Mouse (Mus musculus) R1 (cell line): ENCODE measurements around the gene Fez1.

Experiments used
- DNase-seq: peaks from one replicate; pipeline ENCODE4 v3.0.0-alpha.2; 2018; ENCODE audit warnings: low read depth, low spot score

Gene Fez1

DNA sequence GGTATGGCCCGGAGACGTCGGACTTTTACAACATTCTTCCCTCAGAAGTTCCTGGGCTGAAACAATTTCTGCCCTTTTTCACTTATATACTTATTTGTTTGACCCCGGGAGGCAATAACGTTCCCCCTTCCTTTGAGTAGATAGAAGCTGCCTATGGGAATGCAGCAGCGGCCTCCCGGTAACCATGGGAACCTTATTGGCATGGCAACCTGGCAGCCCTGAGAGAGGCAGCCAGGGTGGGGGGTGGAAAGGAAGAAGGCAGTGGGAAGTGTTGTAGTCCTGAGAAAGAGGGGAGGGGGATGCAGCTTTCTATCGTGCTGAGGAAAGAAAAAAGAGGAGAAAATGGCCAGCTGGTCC lies at the start of gene Fez1:
Fez1 (plus strand) TSS at position 221 of the 357 bp plus-strand sequence.
- peak; percentile 89 for DNase-seq

DNA sequence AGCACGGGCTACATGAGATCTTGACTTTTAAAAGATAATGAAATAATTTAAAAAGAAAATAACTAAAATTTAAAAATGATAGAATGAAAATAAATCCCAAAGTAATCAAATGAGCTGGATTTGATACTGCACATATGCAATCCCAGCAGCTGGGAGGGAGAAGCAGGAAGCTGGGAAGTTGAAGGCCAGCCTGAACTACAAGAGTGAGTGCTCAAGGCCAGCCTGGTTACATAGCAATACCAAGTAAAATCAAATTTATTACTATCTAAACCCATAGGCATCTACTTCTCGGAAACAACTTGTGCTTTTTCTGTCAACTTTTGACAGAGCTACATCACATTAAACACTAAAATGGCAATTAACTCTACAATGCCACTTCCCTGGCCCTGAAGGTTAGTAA lies 37.7 kb upstream of the Fez1 start:
- DNase-seq = no peak

DNA sequence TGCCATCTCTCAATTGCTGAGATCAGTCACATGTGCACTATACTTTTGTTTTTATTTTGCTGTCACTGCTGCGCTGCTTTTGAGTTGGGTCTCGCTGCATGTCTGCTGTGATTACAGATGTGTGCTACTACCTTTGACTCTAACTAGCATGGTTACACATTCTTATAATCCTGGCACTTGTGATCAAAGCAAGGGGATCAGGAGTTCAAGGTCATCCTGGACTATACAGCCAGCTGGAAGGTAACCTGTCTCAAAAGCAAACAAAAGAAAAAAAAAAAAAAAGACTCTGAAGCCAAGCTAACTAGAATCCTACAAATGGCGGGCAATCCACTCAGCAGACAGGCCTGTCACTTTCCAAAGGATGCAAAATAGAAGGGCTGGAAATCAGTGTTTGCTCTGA lies 29.5 kb upstream of the Fez1 start:
- DNase-seq = no peak

DNA sequence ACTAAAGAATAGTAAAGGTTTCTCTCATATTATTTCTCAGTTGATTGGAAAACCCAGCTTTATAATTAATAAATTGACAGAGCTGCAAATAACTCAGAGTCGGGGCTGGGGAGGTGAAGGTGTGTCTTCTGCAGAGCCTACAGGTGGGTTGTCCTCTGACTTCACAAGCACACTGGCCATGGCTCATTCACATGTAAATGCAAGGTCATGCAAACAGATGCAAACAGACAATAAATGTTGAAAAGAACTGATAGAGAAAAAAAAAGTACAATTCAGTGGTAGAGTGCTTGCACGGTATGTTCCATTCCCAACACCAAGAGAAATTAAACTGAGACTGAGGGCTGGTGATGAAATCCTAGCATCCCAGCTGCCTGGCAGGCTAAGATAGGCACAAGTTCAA lies 27.2 kb upstream of the Fez1 start:
- DNase-seq = peak; percentile 76

DNA sequence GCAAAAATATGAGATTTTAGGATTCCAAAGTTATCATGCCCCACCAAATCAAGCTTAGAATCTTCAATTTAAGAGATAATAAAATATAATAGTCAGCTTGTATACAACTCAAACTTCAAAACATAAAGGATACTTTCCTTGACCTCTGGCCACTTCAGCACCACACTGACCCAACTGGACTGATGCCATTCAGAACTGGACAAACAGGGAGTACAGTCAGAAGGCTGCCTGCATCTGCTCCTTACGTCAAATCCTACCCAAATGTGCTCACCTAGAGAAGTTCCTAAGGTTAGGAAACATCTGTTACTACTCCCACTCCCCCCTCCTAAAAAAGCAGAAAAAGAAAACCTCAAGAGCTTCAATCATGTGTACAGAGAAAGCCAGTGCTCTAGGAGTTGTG lies 26.1 kb upstream of the Fez1 start:
- DNase-seq = no peak

DNA sequence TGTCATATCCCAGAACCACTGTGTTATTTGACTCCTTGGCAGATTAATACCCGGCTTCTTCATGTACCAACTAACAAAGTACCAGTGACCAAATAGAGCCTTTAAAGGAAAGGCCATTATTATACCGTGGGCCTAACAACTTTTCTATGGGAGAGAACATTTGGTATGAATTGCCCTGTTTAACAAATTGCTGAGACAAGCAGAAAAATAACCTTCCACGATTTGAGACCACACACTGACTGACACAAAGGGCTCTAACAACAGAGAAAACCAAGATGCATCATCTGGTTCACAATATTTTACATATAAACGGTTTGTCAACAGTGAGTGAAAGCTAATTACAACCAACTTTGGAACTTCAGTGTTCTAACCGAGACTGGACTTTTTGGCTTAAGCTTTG lies 25.4 kb upstream of the Fez1 start:
- DNase-seq = no peak

DNA sequence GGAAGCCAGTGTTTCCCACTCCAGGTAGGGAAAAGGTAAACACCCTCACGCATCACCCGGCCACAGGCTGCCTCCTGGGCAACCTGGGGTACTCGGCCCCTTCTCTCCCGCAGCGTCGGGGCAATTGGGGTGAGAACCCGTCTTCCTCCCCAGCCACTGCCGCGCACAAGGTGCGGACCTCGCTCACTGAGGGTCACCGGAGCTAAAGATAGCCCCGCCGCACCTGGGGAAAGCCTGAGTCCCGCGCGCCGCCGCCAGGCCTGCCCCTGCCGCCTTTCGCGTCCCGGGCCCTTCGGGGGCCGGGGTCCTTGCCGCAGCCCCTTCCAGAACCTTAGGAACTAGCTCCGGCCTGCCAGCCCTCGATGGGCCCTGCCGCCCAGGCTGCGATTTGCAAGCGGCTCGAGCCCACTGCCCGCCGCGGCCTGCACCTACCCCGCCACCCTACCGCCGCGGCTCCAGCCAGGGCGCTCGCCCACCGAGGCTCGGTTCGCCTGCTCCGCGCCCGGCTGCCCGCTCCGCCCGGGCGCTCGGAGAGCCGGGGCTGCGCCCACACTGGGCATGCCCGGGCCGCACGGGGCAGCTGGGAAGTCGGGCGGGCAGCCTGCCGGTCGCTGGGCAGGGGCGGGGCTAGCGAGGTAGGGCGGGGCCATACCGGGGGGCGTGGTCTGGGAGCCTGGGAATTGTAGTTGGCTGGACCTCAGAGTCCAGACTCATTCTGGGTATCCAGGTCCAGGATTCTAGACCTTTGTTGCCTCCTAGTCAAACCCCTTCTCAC lies 24.7 kb upstream of the Fez1 start, which contains the start of gene Ei24:
Ei24 (minus strand) TSS at position 613 of the 775 bp plus-strand sequence.
- peak; percentile 72 for DNase-seq

DNA sequence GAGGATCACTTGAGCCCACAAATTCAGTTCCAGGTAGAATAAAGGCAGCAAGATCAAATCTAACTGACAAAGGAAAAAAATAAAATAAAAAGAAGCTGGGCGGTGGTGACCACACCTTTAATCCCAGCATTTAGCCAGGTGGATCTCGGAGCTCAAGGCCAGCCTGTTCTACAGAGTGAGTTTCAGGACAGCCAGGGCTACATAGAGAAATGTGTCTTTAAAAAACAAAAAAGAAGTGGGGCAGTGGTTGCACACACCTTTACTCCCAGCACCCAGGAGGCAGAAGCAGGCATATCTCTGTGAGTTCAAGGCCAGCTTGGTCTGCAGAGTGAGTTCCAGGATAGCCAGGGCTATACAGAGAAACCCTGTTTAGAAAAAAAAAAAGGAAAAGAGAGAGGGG lies 19.7 kb upstream of the Fez1 start:
- DNase-seq = peak; percentile 62

DNA sequence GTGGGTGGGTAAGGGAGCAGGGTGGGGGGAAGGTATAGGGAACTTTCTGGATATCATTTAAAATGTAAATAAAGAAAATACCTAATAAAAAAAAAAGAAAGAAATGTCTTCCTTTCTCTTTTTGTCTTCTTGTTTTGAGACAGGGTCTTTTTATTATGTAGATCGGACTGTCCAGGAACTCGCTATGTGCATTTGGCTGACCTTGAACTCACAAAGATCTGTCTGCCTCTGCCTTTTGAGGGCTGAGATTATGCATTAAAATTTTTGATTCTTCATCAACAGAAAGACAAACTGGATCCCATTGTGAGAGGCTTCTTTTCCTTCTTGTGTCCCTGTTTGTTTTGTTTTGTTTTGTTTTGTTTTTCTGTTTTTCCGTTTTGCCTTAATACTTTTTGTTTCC lies 18.7 kb upstream of the Fez1 start:
- DNase-seq = peak; percentile 88

DNA sequence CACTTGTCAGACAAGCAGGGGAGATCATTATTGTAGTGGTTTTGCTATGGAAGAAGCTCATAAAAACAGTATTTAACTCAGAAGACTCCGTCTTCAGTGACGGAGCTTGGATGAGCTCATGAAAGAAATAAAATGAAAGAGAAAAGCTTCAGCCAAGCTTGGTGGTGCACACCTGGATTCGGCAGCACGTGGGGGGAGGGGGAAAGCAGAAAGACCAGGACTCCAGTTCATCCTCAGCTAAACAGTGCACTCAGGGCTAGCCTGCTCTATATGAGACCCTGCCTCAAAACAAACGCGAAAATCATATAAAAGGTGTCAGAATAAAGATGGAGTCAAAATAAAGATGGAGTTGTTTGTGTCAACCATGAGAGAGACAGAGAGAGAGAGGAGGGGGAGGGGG lies 18.3 kb upstream of the Fez1 start:
- DNase-seq = peak; percentile 87

DNA sequence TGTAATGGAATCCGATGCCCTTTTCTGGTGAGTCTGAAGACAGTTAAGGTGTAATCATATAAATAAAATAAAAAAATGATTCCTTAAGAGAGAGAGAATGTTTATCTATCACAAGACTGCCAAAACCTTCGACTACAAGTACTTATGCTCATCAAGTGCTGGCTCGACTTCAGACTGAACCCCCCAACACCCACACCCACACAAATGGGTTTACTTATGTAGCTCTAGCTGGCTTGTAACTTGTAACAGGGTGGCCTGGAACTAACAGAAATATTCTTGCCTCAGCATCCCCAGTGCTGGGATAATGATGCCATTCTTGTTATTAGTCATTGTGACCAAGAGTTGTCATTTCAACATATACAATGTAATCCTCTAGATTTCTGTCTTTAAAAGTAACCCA lies 17.7 kb upstream of the Fez1 start:
- peak; percentile 63 for DNase-seq

DNA sequence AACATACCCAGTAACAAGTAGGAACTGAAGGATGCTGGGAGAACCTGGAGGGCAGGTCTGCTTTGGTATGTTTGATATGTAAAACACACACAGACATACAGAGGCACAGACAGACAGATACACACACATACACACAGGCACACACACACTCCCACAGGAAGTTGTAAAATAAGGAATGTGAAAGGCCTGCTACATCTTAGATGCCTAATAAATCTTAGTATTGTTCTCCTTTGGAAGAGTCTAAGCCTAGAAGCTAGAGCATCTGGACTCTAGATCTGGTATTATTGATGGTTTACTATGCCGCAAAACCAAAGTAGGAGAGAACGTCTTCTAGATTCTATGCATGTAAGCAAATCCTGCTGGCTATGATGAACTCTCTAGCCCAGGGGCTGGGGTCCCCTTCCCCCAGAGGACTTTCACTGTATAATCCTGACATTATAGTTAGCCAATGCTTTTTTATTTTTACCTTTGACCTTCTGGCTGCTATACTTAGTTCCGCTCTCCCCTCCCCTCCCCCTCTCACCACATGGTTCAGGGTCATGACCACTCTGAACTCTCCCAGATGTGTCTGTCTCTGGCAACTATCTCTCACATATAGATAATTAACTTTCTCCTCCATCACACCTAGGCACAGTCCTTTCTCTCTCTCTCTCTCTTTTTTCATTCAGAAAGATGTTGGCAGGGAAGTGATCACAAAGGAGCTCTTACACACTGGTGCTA lies 16.2 kb upstream of the Fez1 start:
- DNase-seq = no peak

DNA sequence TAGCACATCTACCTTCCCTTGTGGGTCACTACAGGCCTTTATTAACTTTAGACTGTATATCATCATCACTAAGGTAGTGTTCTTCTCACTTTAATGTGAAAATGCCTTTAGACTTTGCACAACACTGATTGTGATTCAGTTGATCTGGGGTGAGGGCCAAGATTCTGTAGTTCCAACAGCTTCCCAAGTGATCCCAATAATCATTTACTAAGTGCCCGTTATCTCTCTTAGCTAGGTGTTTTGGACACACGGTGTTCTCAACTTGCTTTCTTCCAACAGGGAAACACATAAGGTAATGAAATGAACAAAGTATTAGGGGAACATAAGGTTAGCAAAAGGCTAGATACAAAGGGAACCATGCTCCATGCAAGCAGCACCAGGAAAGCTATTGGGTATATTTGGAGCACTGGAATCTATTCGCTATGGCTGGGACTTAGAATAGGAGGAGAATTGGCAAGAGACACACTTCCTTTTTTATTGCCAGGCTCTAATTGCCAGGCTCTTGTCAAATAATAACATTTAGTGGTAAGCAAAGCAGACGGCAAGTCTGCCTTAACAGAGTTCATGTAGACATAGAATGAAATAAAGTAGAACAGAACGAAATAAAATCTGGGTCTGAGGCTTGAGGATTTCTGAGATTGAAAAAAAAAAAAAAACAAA lies 13.4 kb upstream of the Fez1 start:
- DNase-seq = no peak

DNA sequence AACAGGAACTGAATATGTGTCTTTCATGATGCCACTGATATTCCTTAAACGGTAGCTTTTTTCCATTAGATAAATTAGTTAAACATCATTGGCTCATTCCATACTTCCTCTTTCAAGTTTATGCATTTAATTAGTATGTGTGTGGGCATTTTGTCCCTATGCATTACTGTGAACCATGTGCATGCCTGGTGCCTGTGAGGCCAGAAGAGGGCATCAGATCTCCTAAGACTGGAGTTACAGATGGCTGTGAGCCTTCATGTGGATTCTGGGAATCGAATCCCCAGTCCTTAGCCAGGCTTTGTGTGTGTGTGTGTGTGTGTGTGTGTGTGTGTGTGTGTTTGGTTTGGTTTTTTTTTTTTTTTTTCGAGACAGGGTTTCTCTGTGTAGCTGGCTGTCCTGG lies 7.2 kb upstream of the Fez1 start:
- peak; percentile 64 for DNase-seq

DNA sequence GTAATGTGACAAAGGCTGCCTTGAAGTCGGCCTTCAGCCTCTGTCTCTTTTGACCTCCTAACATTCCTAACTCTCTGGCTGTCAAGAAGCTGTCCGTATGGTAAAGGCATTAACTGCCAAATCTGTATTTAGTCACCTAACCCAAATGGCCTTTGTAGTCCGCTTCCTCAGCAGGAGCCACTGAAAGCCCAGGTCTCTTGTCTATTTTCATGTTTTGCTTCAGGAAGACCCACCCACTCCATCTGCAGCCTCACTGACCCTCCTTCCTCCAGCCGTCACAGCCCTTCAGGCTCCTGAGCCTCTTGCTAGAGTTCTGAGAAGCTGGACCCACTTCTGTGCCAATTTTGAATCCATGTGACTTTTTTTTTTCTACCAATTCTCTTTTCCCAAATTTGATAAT lies 2.8 kb upstream of the Fez1 start:
- no peak for DNase-seq

DNA sequence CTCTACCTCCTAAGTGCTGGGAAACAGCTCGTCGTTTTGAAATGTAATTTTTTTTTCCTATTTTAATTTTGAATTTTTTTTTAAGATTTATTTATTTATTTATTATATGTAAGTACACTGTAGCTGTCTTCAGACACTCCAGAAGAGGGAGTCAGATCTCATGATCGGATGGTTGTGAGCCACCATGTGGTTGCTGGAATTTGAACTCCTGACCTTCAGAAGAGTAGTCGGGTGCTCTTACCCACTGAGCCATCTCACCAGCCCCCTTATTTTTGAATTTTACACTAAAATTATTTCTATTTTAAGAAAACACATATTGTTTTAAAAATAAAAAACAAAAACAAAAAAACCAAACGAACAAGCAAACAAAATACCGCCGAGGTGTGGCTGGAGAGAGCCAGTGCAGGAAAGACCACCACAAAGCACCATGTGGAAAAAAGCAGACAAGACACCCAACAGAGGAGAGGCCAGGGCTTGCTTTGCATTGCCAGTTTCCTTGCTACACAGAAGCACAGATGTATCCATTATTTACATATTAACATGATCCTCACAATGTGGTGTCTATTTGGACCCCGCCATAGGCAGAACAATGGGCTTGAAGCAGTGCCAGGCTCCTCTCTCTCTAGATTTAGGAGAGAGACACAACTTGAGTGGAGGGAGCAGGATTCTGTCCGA lies 558 bp upstream of the Fez1 start:
- peak; percentile 60 for DNase-seq

DNA sequence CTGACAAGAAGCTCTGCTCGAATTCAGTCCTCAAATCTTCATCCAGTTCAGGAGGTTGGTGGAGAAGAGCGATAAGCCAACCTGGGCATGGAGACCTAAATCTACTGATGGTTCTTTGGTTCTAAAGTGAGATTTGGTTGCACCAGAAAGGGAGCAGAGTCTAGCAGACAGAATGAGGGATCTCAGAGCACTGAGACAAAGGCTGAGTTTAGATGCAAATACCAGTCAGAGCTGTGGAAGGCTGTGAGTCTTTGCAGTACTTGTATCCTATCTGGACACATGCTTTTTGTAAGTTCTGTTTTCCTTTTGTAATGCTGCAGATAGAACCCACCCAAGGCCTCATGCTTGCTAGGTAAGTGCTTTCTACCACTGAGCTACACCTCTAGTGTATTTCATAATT lies 360 bp downstream of the Fez1 start:
- no peak for DNase-seq

DNA sequence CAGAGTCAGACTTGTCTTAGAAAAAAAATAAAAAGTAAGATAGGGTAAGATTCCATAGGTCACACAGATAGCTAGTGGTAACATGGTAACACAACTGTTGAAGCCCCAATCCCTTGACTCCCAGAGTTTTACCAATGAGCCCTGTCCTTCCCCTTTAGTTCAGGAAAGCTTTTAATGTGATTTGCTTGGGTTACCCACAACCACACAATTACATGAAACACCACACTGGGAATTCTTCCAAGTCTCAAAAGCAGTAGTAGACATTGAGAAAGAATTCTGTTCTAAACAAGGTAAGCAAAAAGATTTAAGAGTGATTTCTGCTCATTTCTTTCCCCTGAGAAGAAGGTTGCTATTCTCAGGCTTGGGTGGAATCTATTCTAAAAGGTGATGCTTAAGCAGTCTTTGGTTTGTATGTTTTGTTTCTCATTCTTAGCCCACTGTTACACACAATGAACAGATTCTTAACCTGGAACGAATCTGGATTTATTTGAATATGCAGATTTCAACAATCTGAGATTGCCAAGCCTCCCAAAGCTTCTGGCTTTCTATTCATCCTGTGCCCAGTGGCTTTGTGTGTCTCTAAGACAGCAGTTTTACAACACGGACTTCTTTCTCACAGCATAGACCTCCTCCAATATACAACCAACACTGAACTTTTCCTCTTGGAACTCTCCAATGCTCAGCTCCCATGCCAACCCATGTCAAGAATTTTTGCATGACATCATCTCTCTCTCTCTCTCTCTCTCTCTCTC lies 5.1 kb downstream of the Fez1 start:
- no peak for DNase-seq

DNA sequence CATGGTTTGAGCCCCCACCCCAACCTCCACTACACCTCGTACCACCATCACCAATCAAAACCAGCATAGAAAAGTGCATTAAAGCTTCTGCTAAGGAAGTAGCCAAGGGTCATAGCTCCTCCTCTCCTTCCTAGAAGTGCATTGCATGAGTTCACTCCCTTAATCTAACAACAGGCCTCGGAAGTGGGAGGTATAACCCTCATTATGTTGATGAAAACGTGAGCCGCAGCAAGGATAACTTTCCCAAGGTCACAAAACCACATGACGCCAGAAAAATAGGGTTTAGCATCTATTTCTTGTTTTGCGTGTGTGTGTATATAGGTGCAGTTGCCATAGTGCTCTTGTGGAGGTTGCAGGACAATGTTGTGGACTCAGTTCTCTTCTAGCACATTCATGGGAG lies 9.7 kb downstream of the Fez1 start:
- peak; percentile 55 for DNase-seq

DNA sequence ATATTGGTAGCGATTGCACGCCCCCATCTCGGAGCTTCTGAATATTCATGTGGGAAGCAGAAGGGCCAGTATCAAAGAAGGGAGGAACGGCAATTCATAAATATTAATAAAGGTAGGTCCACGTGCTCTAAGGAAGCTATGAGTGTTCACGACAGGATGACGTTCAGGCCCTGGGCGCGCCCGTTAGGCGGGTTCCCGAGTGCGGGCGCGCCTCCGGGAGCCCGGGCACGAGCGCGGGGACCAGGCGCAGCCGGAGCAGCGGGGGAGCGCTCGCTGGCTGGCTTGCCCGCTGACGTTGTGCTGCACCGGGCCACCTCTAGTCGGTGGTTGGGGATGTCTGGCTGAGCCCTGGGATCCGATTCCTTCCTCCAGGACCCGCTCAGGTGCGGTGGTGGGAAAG lies 10.9 kb downstream of the Fez1 start:
- DNase-seq = peak; percentile 52
